Mouse (Mus musculus): ENCODE results near the gene Psmg4.

GRCm38 (mm10) chr13:34119406-34119805, 43.4 kb upstream of the Psmg4 start:
- TF ChIP-seq CTCF (IDR thresholded peaks at IDR 0.05; ENCODE audit: control insufficient read depth, insufficient read depth, low read length) (no peak), POLR2A (IDR thresholded peaks at IDR 0.05; ENCODE audit: borderline replicate concordance, control insufficient read depth, low read depth, low read length) (no peak)

Data from bone marrow, adult 2 months (tissue).